Mouse (Mus musculus) forebrain, postnatal 0 days (tissue): ENCODE results near the gene Psmb8. TPM values are rescaled to one million over a fixed set of nuclear protein-coding genes. Genes with fewer than 3 reads are reported as not detected.

ENCODE experiments used
- ATAC-seq: fragments of 200-750 bp; cut with Nextera tagmentation; 2 replicates; pipeline ENCODE4 v1.8.0; 2017; ENCODE audit warnings: mild to moderate bottlenecking, moderate library complexity
- DNase-seq: peaks from one replicate; pipeline ENCODE4 v3.0.0-alpha.2; 2015
- H3K27ac ChIP-seq: fragments of 300-500 bp; sonication (generic); 2 replicates; pipeline ENCODE4 v1.5.1; 2014; ENCODE audit warnings: low read depth, mild to moderate bottlenecking, antibody characterized with exemption, low read length, moderate library complexity, mixed read lengths
- H3K27me3 ChIP-seq: fragments of 300-500 bp; sonication (generic); 2 replicates; pipeline ENCODE4 v1.6.1; 2014; ENCODE audit warnings: mild to moderate bottlenecking, low read length, mixed read lengths; ENCODE audit not compliant: insufficient read depth
- H3K36me3 ChIP-seq: fragments of 300-500 bp; sonication (generic); 2 replicates; pipeline ENCODE4 v1.6.1; 2014; ENCODE audit warnings: mild to moderate bottlenecking, moderate library complexity; ENCODE audit not compliant: insufficient read depth
- H3K4me1 ChIP-seq: fragments of 300-500 bp; sonication (generic); 2 replicates; pipeline ENCODE4 v1.6.1; 2014; ENCODE audit warnings: antibody characterized with exemption; ENCODE audit not compliant: insufficient read depth
- H3K4me2 ChIP-seq: fragments of 300-500 bp; sonication (generic); 2 replicates; pipeline ENCODE4 v1.6.1; 2014; ENCODE audit warnings: low read depth, mild to moderate bottlenecking, moderate library complexity
- H3K4me3 ChIP-seq: fragments of 300-500 bp; sonication (generic); 2 replicates; pipeline ENCODE4 v1.5.1; 2014; ENCODE audit warnings: low read depth, low read length, mixed read lengths
- H3K9ac ChIP-seq: fragments of 300-500 bp; sonication (generic); 2 replicates; pipeline ENCODE4 v1.6.1; 2014; ENCODE audit warnings: mild to moderate bottlenecking
- H3K9me3 ChIP-seq: fragments of 300-500 bp; sonication (generic); 2 replicates; pipeline ENCODE4 v1.6.1; 2016; ENCODE audit warnings: low read length
- CTCF ChIP-seq: sonication (generic); IDR thresholded peaks from 2 replicates; pipeline ENCODE4 v1.5.1; 2016; ENCODE audit warnings: antibody characterized with exemption, control low read depth, low read depth
- WGBS: fragments of 180-500 bp; shearing (Covaris S2); extraction: QIAGEN DNeasy Blood & Tissue Kit; methylation state at CpG from one replicate; pipeline ENCODE4 v1.1.7; 2014; 5-methylcytosine and 5-hydroxymethylcytosine counted together
- polyA plus RNA-seq: library from polyadenylated mRNA; unstranded; fragments of >200 nt; fragmentation: Nextera tagmentation; extraction: Ambion mirVana; gene quantifications from 2 replicates; pipeline ENCODE4 v1.2.1, GENCODE M21; 2015
- total RNA-seq: library from RNA; depleted of rRNA; stranded (reverse); fragments of >200 nt; gene quantifications from 2 replicates; pipeline ENCODE4 v1.2.3, GENCODE M21; 2014; rRNA removed

Psmb8 gene
- total RNA-seq, result 1.5 and 2.9 TPM in 2 replicates
- 4.8 and 7.2 TPM in 2 replicates for polyA plus RNA-seq

DNA sequence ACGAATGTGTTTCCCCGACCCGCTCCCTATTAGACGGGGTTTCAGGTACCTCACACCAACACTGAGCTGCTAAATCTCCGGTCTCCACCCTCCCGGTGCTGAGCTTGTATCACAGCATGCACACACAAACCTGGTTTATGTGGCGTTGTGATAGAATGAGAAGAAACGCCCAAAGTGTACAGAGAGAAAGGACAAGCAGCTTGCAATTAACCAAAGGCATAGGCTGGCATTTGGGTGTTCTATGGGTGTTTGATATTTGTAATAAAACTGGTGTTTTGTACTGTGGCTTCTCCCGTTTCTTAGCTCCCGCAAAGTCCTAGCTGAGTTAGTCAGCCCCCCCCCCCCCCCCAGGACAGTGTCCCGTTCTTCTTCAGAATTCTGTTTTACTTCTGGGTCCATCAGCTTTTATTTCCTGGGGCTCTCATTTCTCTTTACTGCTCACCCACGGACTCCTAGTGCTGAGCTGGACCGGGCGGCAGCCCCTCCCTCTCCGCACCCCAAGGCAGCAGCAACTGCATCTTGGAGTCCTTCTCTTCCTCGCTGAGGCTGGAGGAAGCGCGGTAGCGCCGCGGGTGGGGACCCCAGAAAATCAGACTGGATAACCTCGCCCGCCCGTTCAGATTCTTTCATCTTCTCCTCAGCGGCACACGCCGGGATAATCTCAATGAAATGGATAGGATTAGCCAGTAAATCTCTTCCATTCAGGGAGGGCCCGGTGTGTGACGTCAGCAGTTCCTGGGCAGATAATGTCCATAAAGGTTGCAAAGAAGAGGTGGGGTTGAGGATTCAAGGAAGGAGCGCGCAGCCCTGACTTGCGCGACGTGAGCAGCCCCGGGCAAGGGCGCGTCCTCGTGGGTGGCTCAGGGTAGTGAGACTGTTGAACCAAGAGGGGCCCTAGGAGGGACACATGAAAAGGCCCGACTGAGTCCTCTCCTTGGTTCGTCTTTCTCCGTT is at the start of gene Psmb8:
TSS of gene Psmb8 (plus strand) at position 781 of the 954 bp plus-strand sequence.
- Histone ChIP-seq H3K4me1 (no peaks in the 10 kb centered on the region), H3K4me2 (peak within 1 kb of the TSS; percentile 76), H3K9me3 (no peaks in the 10 kb centered on the region), H3K27ac (no peak within 1 kb of the TSS), H3K36me3 (no peaks in the 10 kb centered on the region), H3K27me3 (peaks cover 44% of the 10 kb centered on the region), H3K9ac (peak within 1 kb of the TSS; percentile 26; the same call in 1 of the 2 replicates), H3K4me3 (peak within 1 kb of the TSS; percentile 42)
- WGBS, result 4% methylated on average over 41 of the region's 41 CpGs
- ATAC-seq (peak; percentile 96), DNase-seq (peak; percentile 85)
- TF ChIP-seq CTCF, result no peak

DNA sequence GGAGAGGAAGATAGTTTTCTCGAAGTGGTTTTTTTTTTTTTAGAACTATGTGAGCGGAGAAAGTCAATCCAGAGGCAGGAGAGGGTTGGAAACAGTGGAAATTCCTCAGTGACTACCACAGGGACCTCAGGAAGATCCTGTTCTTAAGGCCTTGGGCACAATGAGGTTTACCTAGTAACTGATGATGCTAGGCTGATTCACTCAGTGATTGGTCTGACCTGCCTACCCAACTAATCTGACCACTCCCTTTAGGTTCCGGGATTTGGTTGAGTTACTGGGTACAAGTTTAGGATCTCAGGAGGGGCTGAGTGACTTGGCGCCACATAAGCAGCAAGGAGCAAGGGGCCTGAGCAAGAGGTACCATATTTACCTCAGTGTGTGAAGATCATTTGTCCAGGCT is 44.6 kb upstream of the Psmb8 start, which contains the start of gene H2-DMb1:
TSS of gene H2-DMb1 (plus strand) at position 150 of the 400 bp plus-strand sequence.
- Histone ChIP-seq H3K9me3 (no peaks in the 10 kb centered on the region), H3K36me3 (no peaks in the 10 kb centered on the region), H3K27me3 (no peaks in the 10 kb centered on the region), H3K27ac (no peak within 1 kb of the TSS), H3K9ac (no peak within 1 kb of the TSS), H3K4me2 (no peak within 1 kb of the TSS), H3K4me1 (no peaks in the 10 kb centered on the region), H3K4me3 (no peak within 1 kb of the TSS)
- 53% methylated on average over 4 of the region's 4 CpGs for WGBS
- peak; percentile 56; the same call in 1 of the 2 replicates for ATAC-seq
- DNase-seq, result peak; percentile 43
- TF ChIP-seq CTCF, result no peak

DNA sequence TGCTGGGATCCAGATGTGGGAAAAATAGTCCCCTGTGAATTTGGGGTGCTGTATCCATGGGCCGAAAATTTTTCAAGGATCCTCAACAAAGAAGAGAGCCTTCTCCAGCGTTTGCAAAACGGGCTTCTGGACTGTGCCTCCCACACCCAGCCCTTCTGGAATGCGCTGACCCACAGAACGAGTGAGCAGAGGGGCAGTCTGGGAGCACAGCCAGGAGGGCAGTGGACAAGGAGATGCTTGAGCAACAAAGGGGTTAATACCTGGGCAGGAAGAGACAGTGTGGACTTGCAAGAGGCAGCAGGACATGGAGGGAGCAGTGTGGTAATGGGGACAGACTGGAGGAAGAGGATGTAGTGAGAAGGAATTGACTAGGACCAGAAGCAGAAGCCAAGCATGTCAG is 42.0 kb upstream of the Psmb8 start:
- DNase-seq (no peak), ATAC-seq (no peak)
- WGBS, result 48% methylated on average over 5 of the region's 5 CpGs
- Histone ChIP-seq H3K4me2 (no peak overlapping the region), H3K4me3 (no peak overlapping the region), H3K36me3 (no peaks in the 10 kb centered on the region), H3K27me3 (no peaks in the 10 kb centered on the region), H3K9me3 (no peaks in the 10 kb centered on the region), H3K27ac (no peak overlapping the region), H3K9ac (no peak overlapping the region), H3K4me1 (no peaks in the 10 kb centered on the region)
- no peak for TF ChIP-seq CTCF

DNA sequence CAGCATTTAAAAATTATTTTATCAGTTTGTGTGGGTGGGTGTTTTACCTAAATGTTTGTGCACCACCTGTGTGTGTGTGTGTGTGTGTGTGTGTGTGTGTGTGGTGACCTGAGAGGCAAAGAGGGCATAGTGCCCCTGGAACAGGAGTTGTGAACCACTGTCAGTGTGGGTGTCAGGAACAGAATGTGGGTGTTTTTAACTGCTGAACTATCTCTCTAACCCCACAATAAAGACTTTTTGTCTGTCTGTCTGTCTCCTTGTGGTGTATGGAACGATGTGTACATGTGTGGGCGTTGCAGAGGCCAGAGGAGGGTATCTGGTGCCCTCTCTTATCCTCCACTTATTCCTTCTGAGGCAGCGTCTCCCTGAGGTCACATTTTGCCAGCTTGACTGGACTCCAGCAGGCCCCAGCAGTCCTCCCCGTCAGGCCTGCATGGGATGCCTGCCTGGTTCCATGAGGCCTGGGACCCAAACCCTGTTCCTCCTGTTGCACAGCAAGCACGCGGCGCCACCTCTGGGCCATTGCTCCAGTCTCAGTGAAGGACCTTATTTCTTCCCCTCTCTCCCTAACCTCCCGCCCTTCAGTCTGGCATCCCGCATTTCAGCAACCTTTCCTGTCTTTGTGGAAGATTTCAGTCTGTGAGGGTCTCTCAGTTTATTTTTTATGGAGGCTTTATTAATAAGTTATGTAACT is 33.2 kb upstream of the Psmb8 start:
- 0 out of 2 replicates have a peak, but pooled peaks have one; percentile 20 for TF ChIP-seq CTCF
- H3K9ac ChIP-seq, result no peak overlapping the region
- no peaks in the 10 kb centered on the region for H3K9me3 ChIP-seq
- H3K36me3 ChIP-seq, result no peaks in the 10 kb centered on the region
- H3K27ac ChIP-seq, result no peak overlapping the region
- DNase-seq (no peak), ATAC-seq (no peak)
- no peak overlapping the region for H3K4me2 ChIP-seq
- no peaks in the 10 kb centered on the region for H3K27me3 ChIP-seq
- WGBS, result 48% methylated on average over 9 of the region's 9 CpGs
- H3K4me1 ChIP-seq, result no peaks in the 10 kb centered on the region
- H3K4me3 ChIP-seq, result no peak overlapping the region

DNA sequence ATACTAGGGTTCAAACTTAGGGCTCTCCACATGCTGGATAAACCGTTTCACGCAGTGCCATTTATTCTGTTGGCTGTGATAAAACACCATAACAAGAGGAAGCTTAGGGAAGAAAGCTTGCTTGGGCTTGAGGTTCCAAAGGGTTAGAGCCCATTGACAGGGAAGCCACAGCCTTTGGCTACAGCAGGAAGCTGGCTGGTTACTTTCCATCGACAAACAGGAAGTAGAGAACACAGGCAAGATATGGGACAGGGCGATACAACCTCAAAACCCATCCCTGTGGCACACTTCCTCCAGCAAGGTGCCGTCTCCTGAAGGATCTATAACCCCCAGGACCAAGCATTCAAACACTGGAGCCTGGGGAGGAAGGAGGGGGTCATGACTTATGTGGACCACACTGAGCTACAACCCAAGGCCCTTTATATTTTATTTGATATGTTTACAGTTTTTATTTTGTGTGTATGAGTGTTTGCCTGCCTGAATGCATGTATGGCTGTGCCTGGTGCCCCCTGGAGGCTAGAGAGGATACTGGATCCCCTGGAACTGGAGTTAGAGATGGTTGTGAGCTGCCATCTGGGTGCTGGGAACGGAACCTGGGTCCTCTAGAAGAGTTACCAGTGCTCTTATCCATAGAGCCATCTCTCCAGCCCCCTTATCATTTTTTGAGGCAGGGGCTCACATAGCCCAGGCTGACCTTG is 32.3 kb upstream of the Psmb8 start:
- DNase-seq (no peak), ATAC-seq (no peak)
- no peak overlapping the region for H3K9ac ChIP-seq
- no peak overlapping the region for H3K4me3 ChIP-seq
- H3K4me2 ChIP-seq, result no peak overlapping the region
- H3K4me1 ChIP-seq, result no peaks in the 10 kb centered on the region
- H3K27ac ChIP-seq, result no peak overlapping the region
- H3K9me3 ChIP-seq, result no peaks in the 10 kb centered on the region
- TF ChIP-seq CTCF, result peak; percentile 23; the same call in 1 of the 2 replicates
- 91% methylated on average over 6 of the region's 6 CpGs for WGBS
- no peaks in the 10 kb centered on the region for H3K36me3 ChIP-seq
- no peaks in the 10 kb centered on the region for H3K27me3 ChIP-seq

DNA sequence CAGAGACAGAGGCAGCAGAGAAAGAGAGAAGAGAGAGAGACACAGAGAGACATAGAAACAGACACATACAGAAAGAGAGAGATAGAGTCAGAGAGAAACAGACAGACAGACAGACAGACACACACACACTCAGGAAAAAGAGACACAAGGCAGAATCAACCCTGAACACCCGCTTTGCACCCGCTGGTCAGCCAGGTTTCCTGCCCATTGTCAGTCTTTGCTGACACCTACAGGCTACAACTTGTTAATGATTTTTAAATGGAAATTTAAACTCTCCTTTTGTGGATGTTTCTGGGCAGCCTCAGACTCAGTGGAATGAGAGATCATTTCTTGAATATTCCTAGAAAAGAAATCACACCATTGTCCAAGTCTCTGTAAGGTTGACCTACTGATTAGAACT is 28.2 kb upstream of the Psmb8 start:
- Histone ChIP-seq H3K4me3 (no peak overlapping the region), H3K9ac (no peak overlapping the region), H3K36me3 (no peaks in the 10 kb centered on the region), H3K27ac (no peak overlapping the region), H3K9me3 (no peaks in the 10 kb centered on the region), H3K4me2 (no peak overlapping the region), H3K27me3 (no peaks in the 10 kb centered on the region), H3K4me1 (no peaks in the 10 kb centered on the region)
- peak; percentile 29; the same call in 1 of the 2 replicates for ATAC-seq
- TF ChIP-seq CTCF, result peak; percentile 69
- 0% methylated on average over 2 of the region's 2 CpGs for WGBS
- DNase-seq, result peak; percentile 55
